Mouse (Mus musculus): ENCODE data around the gene Vipr2.
A peak's percentile ranks its signal among the peaks of the same experiment; 100 is the strongest.

DNA sequence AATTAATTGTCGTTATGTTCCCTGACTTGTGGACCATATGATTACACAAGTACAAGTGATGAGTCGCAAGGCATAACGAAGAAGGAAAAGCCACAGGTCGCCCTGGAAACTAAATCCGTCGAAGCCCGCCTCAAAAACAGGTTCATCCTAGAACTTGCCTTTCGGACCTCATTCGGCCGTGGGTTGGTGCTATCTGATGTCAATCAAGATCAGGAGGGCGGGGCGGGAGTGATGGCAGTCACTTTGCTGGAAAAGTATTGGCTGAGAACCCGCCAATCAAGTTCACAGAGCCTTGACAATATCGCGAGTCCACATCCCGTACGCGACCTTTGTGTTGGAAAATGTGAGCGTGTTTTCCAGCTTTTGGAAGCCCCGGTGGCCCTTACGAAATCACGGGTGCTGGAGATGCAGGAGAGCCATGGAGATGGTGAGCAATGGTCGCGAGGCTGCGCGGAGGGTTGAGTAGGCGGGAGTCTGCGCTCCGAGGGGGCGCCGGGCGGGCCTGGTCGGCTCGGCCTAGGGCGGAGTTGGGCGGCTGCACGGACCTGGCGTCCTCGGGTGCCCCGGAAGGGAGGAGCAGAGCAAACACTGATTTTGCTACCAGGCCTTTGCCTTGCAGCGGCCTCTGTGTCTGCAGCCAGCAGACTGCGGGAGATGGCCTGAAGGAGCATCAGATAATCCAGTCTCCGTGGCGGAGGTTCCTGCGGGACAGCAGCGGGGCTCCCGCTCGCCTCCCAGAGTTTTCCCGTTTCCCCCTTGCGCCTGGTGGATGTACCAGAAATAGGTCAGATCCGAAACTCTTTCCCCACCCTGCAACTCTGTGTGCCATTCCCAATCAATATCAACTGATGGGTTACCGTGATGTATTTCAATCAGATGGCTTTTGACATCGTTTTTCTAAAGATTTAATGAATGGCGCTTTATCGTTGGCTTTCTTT is 29.8 kb upstream of the Vipr2 start, which contains the start of gene Zfp386:
- TF ChIP-seq USF1 (IDR thresholded peaks at IDR 0.05; ENCODE audit: low read depth), result no peak
- TF ChIP-seq CTCF (IDR thresholded peaks at IDR 0.05; ENCODE audit: control insufficient read depth, insufficient read depth, insufficient read length), result no peak
- peak; percentile 81 for TF ChIP-seq MAX (IDR thresholded peaks at IDR 0.05)
- TF ChIP-seq MYOG (IDR thresholded peaks at IDR 0.05; ENCODE audit: control insufficient read depth, extremely low read depth, insufficient read length), result no peak
- TF ChIP-seq FOSL1 (IDR thresholded peaks at IDR 0.05; ENCODE audit: insufficient read depth, low read length, poor library complexity, severe bottlenecking), result no peak

Data from C2C12 (cell line).